Mouse (Mus musculus): ENCODE data around the gene Asns.

GRCm38 (mm10) chr6:7676194-7676901 is 16.7 kb downstream of the Asns start:
- no peak for TF ChIP-seq CTCF (IDR thresholded peaks at IDR 0.05; ENCODE audit: borderline replicate concordance, insufficient read depth, low read length)
- no peak for TF ChIP-seq POLR2A (IDR thresholded peaks at IDR 0.05; ENCODE audit: low read depth, low read length)

All from embryonic fibroblast, embryonic 13.5 days (primary cell).